Mouse (Mus musculus) fibroblast of lung, adult 2 months (primary cell): ENCODE results near the gene Ttll5.

ENCODE experiments used
- DNase-seq: peaks from one replicate; pipeline ENCODE4 v3.0.0-alpha.2; 2011; ENCODE audit warnings: low read depth

The Ttll5 gene

GRCm38 (mm10) chr12:85968409-85968808 lies 143.9 kb downstream of the Ttll5 start:
- DNase-seq, result no peak

GRCm38 (mm10) chr12:85969571-85969970 lies 145.1 kb downstream of the Ttll5 start:
- DNase-seq, result no peak

- no peak for DNase-seq
These were observed 145.7 kb downstream of the Ttll5 start for GRCm38 (mm10) chr12:85970191-85970590.

GRCm38 (mm10) chr12:85970803-85971202 lies 146.3 kb downstream of the Ttll5 start:
- no peak for DNase-seq

GRCm38 (mm10) chr12:85971655-85972054 lies 147.2 kb downstream of the Ttll5 start:
- DNase-seq, result no peak

GRCm38 (mm10) chr12:85973526-85973925 lies 149.1 kb downstream of the Ttll5 start:
- DNase-seq, result no peak

GRCm38 (mm10) chr12:85974030-85974429 lies 149.6 kb downstream of the Ttll5 start:
- DNase-seq, result peak; percentile 79

GRCm38 (mm10) chr12:85979996-85980395 lies 155.5 kb downstream of the Ttll5 start:
- no peak for DNase-seq

- no peak for DNase-seq
These were observed 161.1 kb downstream of the Ttll5 start for GRCm38 (mm10) chr12:85985524-85985923.

- DNase-seq, result no peak
These were observed 161.6 kb downstream of the Ttll5 start for GRCm38 (mm10) chr12:85986024-85986423.

GRCm38 (mm10) chr12:85986540-85987443 lies 162.3 kb downstream of the Ttll5 start:
- DNase-seq, result no peak

- no peak for DNase-seq
These were observed 163.0 kb downstream of the Ttll5 start for GRCm38 (mm10) chr12:85987444-85987889.

- DNase-seq, result no peak
These were observed 163.7 kb downstream of the Ttll5 start for GRCm38 (mm10) chr12:85988121-85988520.

- no peak for DNase-seq
These were observed 164.4 kb downstream of the Ttll5 start for GRCm38 (mm10) chr12:85988818-85989377.

- no peak for DNase-seq
These were observed 167.8 kb downstream of the Ttll5 start for GRCm38 (mm10) chr12:85992013-85992837.

GRCm38 (mm10) chr12:85992838-85993234 lies 168.4 kb downstream of the Ttll5 start:
- no peak for DNase-seq

- no peak for DNase-seq
These were observed 169.4 kb downstream of the Ttll5 start for GRCm38 (mm10) chr12:85993790-85994360.

- DNase-seq, result peak; percentile 92
These were observed 176.2 kb downstream of the Ttll5 start for GRCm38 (mm10) chr12:86000641-86001073.

GRCm38 (mm10) chr12:86001120-86001655 lies 176.7 kb downstream of the Ttll5 start:
- no peak for DNase-seq

GRCm38 (mm10) chr12:86004627-86005026 lies 180.2 kb downstream of the Ttll5 start:
- DNase-seq, result no peak

- DNase-seq, result no peak
These were observed 182.9 kb downstream of the Ttll5 start for GRCm38 (mm10) chr12:86007377-86007776.

GRCm38 (mm10) chr12:86010656-86011055 lies 186.2 kb downstream of the Ttll5 start:
- DNase-seq, result no peak
